Mouse (Mus musculus): ENCODE data around the gene Tnfsfm13. TPM values are rescaled to one million over a fixed set of nuclear protein-coding genes. Genes with fewer than 3 reads are reported as not detected.

The Tnfsfm13 gene
- polyA plus RNA-seq, 1 experiment: 1.6 TPM

DNA sequence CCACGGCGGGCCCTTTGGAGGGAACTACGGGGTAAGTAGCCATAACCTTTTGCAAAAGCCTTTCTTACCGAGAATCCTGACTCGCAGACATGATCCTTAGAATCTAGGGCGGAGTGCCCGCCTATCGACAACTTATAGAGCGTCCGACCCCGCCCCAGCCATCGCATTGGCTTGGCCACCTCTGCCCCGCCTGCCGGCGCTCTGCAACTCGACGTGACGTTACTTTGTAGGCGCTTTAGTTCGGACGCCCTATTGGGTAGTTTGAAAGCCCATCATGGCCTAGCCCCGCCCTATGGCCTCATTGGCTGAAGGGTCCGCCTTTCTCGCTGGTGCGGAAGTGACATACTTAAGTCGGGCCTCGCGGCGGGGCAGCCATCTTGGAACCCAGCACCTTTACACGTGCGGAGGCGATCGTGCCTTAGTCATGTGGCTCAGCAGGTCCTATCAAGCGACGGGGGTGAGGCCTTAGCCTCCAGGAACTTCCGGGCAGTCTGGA lies 23.6 kb downstream of the Tnfsfm13 start, which contains the start of gene Eif4a1:
Gene Eif4a1 (minus strand): TSS at position 213 of the 496 bp plus-strand sequence.
- H3ac ChIP-seq (ENCODE audit: control insufficient read depth, insufficient read length): peak within 1 kb of the TSS; percentile 97
- H3K27me3 ChIP-seq (ENCODE audit: control insufficient read depth, insufficient read depth, insufficient read length): no peaks in the 10 kb centered on the region
- H3K79me2 ChIP-seq (ENCODE audit: control insufficient read depth, insufficient read depth): peaks cover 39% of the 10 kb centered on the region
- peak within 1 kb of the TSS; percentile 100 for H3K4me2 ChIP-seq (ENCODE audit: low read depth)
- peak within 1 kb of the TSS; percentile 99 for H3K4me3 ChIP-seq
- TF ChIP-seq POLR2AphosphoS2 (IDR thresholded peaks at IDR 0.05; ENCODE audit: insufficient read length, low read depth) (peak; percentile 98), TCF3 (IDR thresholded peaks at IDR 0.05; ENCODE audit: insufficient read length, low read depth) (no peak), E2F4 (IDR thresholded peaks at IDR 0.05; ENCODE audit: insufficient read depth) (no peak), REST (IDR thresholded peaks at IDR 0.05; ENCODE audit: insufficient read depth, insufficient read length) (no peak), USF1 (IDR thresholded peaks at IDR 0.05; ENCODE audit: low read depth) (peak; percentile 93), MYOD1 (IDR thresholded peaks at IDR 0.05; ENCODE audit: control insufficient read depth in 1 of 3, insufficient read length in 2 of 3, low read depth in 2 of 3) (no peak), POLR2A (IDR thresholded peaks at IDR 0.05; ENCODE audit: insufficient read length, low read depth) (peak; percentile 67), MAX (IDR thresholded peaks at IDR 0.05; ENCODE audit: low read depth) (peak; percentile 84), SRF (IDR thresholded peaks at IDR 0.05; ENCODE audit: control insufficient read depth, insufficient read length, low read depth) (peak; percentile 65)
- peaks cover 74% of the 10 kb centered on the region for H3K36me3 ChIP-seq (ENCODE audit: control insufficient read depth, insufficient read depth)

DNA sequence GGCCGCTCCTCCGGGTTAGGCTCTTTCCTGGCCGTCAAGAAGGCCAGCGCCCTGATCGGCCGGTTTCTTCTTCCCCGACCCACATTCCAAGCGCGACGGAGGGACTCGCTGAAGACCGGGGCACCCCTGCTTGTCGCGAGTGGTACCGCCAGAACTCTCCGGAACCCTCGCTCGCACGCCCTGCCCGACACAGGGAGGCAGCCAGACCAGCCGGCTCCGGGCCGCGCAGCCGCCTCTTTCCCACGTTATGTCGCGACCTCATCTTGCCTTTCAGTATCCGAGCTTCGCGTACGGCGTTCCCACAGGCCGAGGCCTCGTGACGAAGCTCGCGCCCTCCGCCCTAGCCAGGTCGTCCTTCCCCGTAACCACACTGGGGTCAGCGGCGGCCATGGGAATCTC lies 24.2 kb downstream of the Tnfsfm13 start:
- peak overlapping the region; percentile 99 for H3K4me3 ChIP-seq
- no peak overlapping the region for H3K4me2 ChIP-seq (ENCODE audit: low read depth)
- no peaks in the 10 kb centered on the region for H3K27me3 ChIP-seq (ENCODE audit: control insufficient read depth, insufficient read depth, insufficient read length)
- H3ac ChIP-seq (ENCODE audit: control insufficient read depth, insufficient read length): peak overlapping the region; percentile 97
- TF ChIP-seq MAX (IDR thresholded peaks at IDR 0.05; ENCODE audit: low read depth): no peak
- TF ChIP-seq E2F4 (IDR thresholded peaks at IDR 0.05; ENCODE audit: insufficient read depth): no peak
- no peak for TF ChIP-seq SRF (IDR thresholded peaks at IDR 0.05; ENCODE audit: control insufficient read depth, insufficient read length, low read depth)
- TF ChIP-seq POLR2AphosphoS2 (IDR thresholded peaks at IDR 0.05; ENCODE audit: insufficient read length, low read depth): no peak
- TF ChIP-seq REST (IDR thresholded peaks at IDR 0.05; ENCODE audit: insufficient read depth, insufficient read length): no peak
- no peak for TF ChIP-seq MYOG (IDR thresholded peaks at IDR 0.05; ENCODE audit: control insufficient read depth in 1 of 3, insufficient read depth in 1 of 3, insufficient read length in 2 of 3, low read depth in 2 of 3)
- no peak for TF ChIP-seq POLR2A (IDR thresholded peaks at IDR 0.05; ENCODE audit: insufficient read length, low read depth)
- H3K79me2 ChIP-seq (ENCODE audit: control insufficient read depth, insufficient read depth): peaks cover 39% of the 10 kb centered on the region
- peaks cover 71% of the 10 kb centered on the region for H3K36me3 ChIP-seq (ENCODE audit: control insufficient read depth, insufficient read depth)

GRCm38 (mm10) chr11:69670786-69671725 lies 24.8 kb downstream of the Tnfsfm13 start:
- H3K27me3 ChIP-seq (ENCODE audit: control insufficient read depth, insufficient read depth, insufficient read length): no peaks in the 10 kb centered on the region
- H3ac ChIP-seq (ENCODE audit: control insufficient read depth, insufficient read length): peak overlapping the region; percentile 97
- H3K36me3 ChIP-seq (ENCODE audit: control insufficient read depth, insufficient read depth): peaks cover 71% of the 10 kb centered on the region
- peak overlapping the region; percentile 96 for H3K4me2 ChIP-seq (ENCODE audit: low read depth)
- H3K4me3 ChIP-seq: peak overlapping the region; percentile 99
- H3K79me2 ChIP-seq (ENCODE audit: control insufficient read depth, insufficient read depth): peaks cover 39% of the 10 kb centered on the region
- peak; percentile 76 for TF ChIP-seq POLR2A (IDR thresholded peaks at IDR 0.05; ENCODE audit: insufficient read length, low read depth)
- TF ChIP-seq REST (IDR thresholded peaks at IDR 0.05; ENCODE audit: insufficient read depth, insufficient read length): no peak
- TF ChIP-seq CEBPB (IDR thresholded peaks at IDR 0.05; ENCODE audit: insufficient read depth, poor library complexity, severe bottlenecking): peak; percentile 96
- TF ChIP-seq USF1 (IDR thresholded peaks at IDR 0.05; ENCODE audit: low read depth): no peak
- peak; percentile 97 for TF ChIP-seq POLR2AphosphoS2 (IDR thresholded peaks at IDR 0.05; ENCODE audit: insufficient read length, low read depth)
- TF ChIP-seq E2F4 (IDR thresholded peaks at IDR 0.05; ENCODE audit: insufficient read depth): no peak
- TF ChIP-seq MAX (IDR thresholded peaks at IDR 0.05; ENCODE audit: low read depth): no peak
- peak in 1 of 3 experiments; percentile 21 for TF ChIP-seq MYOD1 (IDR thresholded peaks at IDR 0.05; ENCODE audit: control insufficient read depth in 1 of 3, insufficient read length in 2 of 3, low read depth in 2 of 3)
- no peak for TF ChIP-seq SRF (IDR thresholded peaks at IDR 0.05; ENCODE audit: control insufficient read depth, insufficient read length, low read depth)
- no peak for TF ChIP-seq TCF12 (IDR thresholded peaks at IDR 0.05; ENCODE audit: insufficient read depth, poor library complexity, severe bottlenecking)
- TF ChIP-seq TCF3 (IDR thresholded peaks at IDR 0.05; ENCODE audit: insufficient read length, low read depth): no peak
- TF ChIP-seq MYOG (IDR thresholded peaks at IDR 0.05; ENCODE audit: control insufficient read depth in 1 of 3, insufficient read depth in 1 of 3, insufficient read length in 2 of 3, low read depth in 2 of 3): peak in 1 of 3 experiments; percentile 28

DNA sequence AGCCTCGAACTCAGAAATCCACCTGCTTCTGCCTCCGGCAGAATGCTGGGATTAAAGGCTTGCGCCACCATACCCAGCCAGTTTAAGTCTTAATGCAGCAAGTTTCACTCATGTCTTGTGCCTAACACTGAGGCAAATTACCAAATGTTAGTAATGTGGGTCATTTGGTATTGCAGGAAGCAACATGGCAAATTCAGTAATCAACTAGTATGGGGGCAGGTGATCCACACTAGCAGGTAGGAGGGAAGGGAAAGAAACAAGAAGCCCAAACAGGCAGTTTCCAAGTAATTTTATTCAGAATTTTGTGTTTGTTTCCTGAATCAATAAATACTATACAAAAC lies 29.3 kb downstream of the Tnfsfm13 start:
- Histone ChIP-seq H3K27me3 (ENCODE audit: control insufficient read depth, insufficient read depth, insufficient read length) (no peaks in the 10 kb centered on the region), H3K36me3 (ENCODE audit: control insufficient read depth, insufficient read depth) (peaks cover 53% of the 10 kb centered on the region), H3K4me2 (ENCODE audit: low read depth) (no peak overlapping the region), H3K4me3 (no peak overlapping the region), H3K79me2 (ENCODE audit: control insufficient read depth, insufficient read depth) (peaks cover 33% of the 10 kb centered on the region), H3ac (ENCODE audit: control insufficient read depth, insufficient read length) (no peak overlapping the region)
- no peak for TF ChIP-seq MYOG (IDR thresholded peaks at IDR 0.05; ENCODE audit: control insufficient read depth in 1 of 3, insufficient read depth in 1 of 3, insufficient read length in 2 of 3, low read depth in 2 of 3)
- TF ChIP-seq SRF (IDR thresholded peaks at IDR 0.05; ENCODE audit: control insufficient read depth, insufficient read length, low read depth): no peak
- no peak for TF ChIP-seq CEBPB (IDR thresholded peaks at IDR 0.05; ENCODE audit: insufficient read depth, poor library complexity, severe bottlenecking)
- TF ChIP-seq REST (IDR thresholded peaks at IDR 0.05; ENCODE audit: insufficient read depth, insufficient read length): no peak
- TF ChIP-seq TCF3 (IDR thresholded peaks at IDR 0.05; ENCODE audit: insufficient read length, low read depth): no peak
- TF ChIP-seq MAX (IDR thresholded peaks at IDR 0.05; ENCODE audit: low read depth): no peak
- TF ChIP-seq POLR2AphosphoS2 (IDR thresholded peaks at IDR 0.05; ENCODE audit: insufficient read length, low read depth): no peak
- no peak for TF ChIP-seq MYOD1 (IDR thresholded peaks at IDR 0.05; ENCODE audit: control insufficient read depth in 1 of 3, insufficient read length in 2 of 3, low read depth in 2 of 3)
- TF ChIP-seq POLR2A (IDR thresholded peaks at IDR 0.05; ENCODE audit: insufficient read length, low read depth): no peak
- no peak for TF ChIP-seq TCF12 (IDR thresholded peaks at IDR 0.05; ENCODE audit: insufficient read depth, poor library complexity, severe bottlenecking)
- TF ChIP-seq E2F4 (IDR thresholded peaks at IDR 0.05; ENCODE audit: insufficient read depth): no peak
- TF ChIP-seq USF1 (IDR thresholded peaks at IDR 0.05; ENCODE audit: low read depth): no peak
